Mouse (Mus musculus): ENCODE data around the gene Bcl10.

The Bcl10 gene

GRCm38 (mm10) chr3:145950034-145950814 is 27.6 kb downstream of the Bcl10 start:
- Histone ChIP-seq H3K4me1 (replicated peaks; ENCODE audit: low read depth, low read length) (peaks cover 14% of the 10 kb centered on the region), H3K27me3 (ENCODE audit: insufficient read depth, low read length) (peaks cover 18% of the 10 kb centered on the region), H3K36me3 (ENCODE audit: insufficient read depth, low read length) (peaks cover 2% of the 10 kb centered on the region; the same call in 1 of the 2 replicates), H3K9me3 (ENCODE audit: low read length) (no peaks in the 10 kb centered on the region), H3K4me3 (replicated peaks; ENCODE audit: low read length) (0 out of 2 replicates have a peak overlapping the region, but pooled peaks have one; percentile 2)
- TF ChIP-seq POU5F1 (IDR thresholded peaks at IDR 0.05; ENCODE audit: borderline replicate concordance, low read length) = no peak
- peak; percentile 23 for TF ChIP-seq CTCF (conservative IDR thresholded peaks at IDR 0.05; ENCODE audit: low read length)
- no peak for TF ChIP-seq NANOG (IDR thresholded peaks at IDR 0.05; ENCODE audit: borderline replicate concordance, low read length)

DNA sequence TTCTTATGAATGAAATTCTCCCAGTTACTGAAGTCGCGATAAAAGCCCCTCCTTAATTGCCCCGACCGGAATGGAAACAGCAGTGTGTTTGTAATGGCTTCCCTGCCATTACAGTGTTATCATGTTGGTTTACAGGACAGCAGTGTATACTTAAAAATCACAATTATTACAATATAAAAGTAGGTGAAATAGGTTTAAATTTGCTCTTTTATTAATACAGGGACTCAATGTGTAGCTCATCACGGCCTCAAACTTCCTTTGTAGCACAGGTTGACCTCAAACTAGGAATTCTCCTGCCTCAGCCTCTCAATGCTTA is 28.2 kb downstream of the Bcl10 start:
- Histone ChIP-seq H3K4me3 (replicated peaks; ENCODE audit: low read length) (no peak overlapping the region), H3K9me3 (ENCODE audit: low read length) (no peaks in the 10 kb centered on the region), H3K27me3 (ENCODE audit: insufficient read depth, low read length) (peaks cover 18% of the 10 kb centered on the region), H3K4me1 (replicated peaks; ENCODE audit: low read depth, low read length) (peaks cover 12% of the 10 kb centered on the region), H3K36me3 (ENCODE audit: insufficient read depth, low read length) (no peaks in the 10 kb centered on the region)
- no peak for TF ChIP-seq CTCF (conservative IDR thresholded peaks at IDR 0.05; ENCODE audit: low read length)
- no peak for TF ChIP-seq POU5F1 (IDR thresholded peaks at IDR 0.05; ENCODE audit: borderline replicate concordance, low read length)
- no peak for TF ChIP-seq NANOG (IDR thresholded peaks at IDR 0.05; ENCODE audit: borderline replicate concordance, low read length)

- Histone ChIP-seq H3K4me1 (replicated peaks; ENCODE audit: low read depth, low read length) (peaks cover 10% of the 10 kb centered on the region), H3K27me3 (ENCODE audit: insufficient read depth, low read length) (peaks cover 18% of the 10 kb centered on the region), H3K9me3 (ENCODE audit: low read length) (no peaks in the 10 kb centered on the region), H3K36me3 (ENCODE audit: insufficient read depth, low read length) (no peaks in the 10 kb centered on the region), H3K4me3 (replicated peaks; ENCODE audit: low read length) (no peak overlapping the region)
- TF ChIP-seq NANOG (IDR thresholded peaks at IDR 0.05; ENCODE audit: borderline replicate concordance, low read length) = no peak
- TF ChIP-seq CTCF (conservative IDR thresholded peaks at IDR 0.05; ENCODE audit: low read length) = no peak
- TF ChIP-seq POU5F1 (IDR thresholded peaks at IDR 0.05; ENCODE audit: borderline replicate concordance, low read length) = no peak
These were observed 28.9 kb downstream of the Bcl10 start for GRCm38 (mm10) chr3:145951287-145952165.

GRCm38 (mm10) chr3:145952945-145953344 is 30.3 kb downstream of the Bcl10 start:
- Histone ChIP-seq H3K4me1 (replicated peaks; ENCODE audit: low read depth, low read length) (peaks cover 10% of the 10 kb centered on the region), H3K27me3 (ENCODE audit: insufficient read depth, low read length) (peaks cover 18% of the 10 kb centered on the region), H3K36me3 (ENCODE audit: insufficient read depth, low read length) (no peaks in the 10 kb centered on the region), H3K4me3 (replicated peaks; ENCODE audit: low read length) (no peak overlapping the region), H3K9me3 (ENCODE audit: low read length) (peaks cover under 1% of the 10 kb centered on the region; the same call in 1 of the 2 replicates)
- no peak for TF ChIP-seq NANOG (IDR thresholded peaks at IDR 0.05; ENCODE audit: borderline replicate concordance, low read length)
- TF ChIP-seq POU5F1 (IDR thresholded peaks at IDR 0.05; ENCODE audit: borderline replicate concordance, low read length) = no peak
- no peak for TF ChIP-seq CTCF (conservative IDR thresholded peaks at IDR 0.05; ENCODE audit: low read length)

DNA sequence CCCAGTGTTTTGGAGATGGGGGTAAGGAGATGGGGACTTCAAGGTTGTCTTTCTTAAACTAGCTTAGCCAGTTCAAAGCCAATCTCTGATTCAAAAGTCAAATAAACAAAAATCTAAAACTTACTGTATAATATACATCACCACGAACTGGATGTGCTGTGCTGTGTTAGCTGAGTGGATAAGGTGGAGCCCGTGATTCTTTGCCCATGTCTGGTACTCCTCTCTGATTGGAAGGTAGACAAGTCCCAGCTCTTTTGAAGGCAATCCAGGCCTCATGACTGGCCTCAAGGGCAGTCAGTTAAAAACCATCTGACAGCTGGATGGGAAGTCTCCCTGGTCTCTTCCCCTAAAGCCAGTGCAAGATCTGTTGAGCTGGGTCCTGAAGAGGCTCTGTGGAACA is 30.8 kb downstream of the Bcl10 start:
- H3K9me3 ChIP-seq (ENCODE audit: low read length) = peaks cover 5% of the 10 kb centered on the region; the same call in 1 of the 2 replicates
- H3K4me1 ChIP-seq (replicated peaks; ENCODE audit: low read depth, low read length) = peaks cover 10% of the 10 kb centered on the region
- H3K4me3 ChIP-seq (replicated peaks; ENCODE audit: low read length) = no peak overlapping the region
- peaks cover 18% of the 10 kb centered on the region for H3K27me3 ChIP-seq (ENCODE audit: insufficient read depth, low read length)
- no peak for TF ChIP-seq CTCF (conservative IDR thresholded peaks at IDR 0.05; ENCODE audit: low read length)
- no peak for TF ChIP-seq NANOG (IDR thresholded peaks at IDR 0.05; ENCODE audit: borderline replicate concordance, low read length)
- no peak for TF ChIP-seq POU5F1 (IDR thresholded peaks at IDR 0.05; ENCODE audit: borderline replicate concordance, low read length)
- no peaks in the 10 kb centered on the region for H3K36me3 ChIP-seq (ENCODE audit: insufficient read depth, low read length)

GRCm38 (mm10) chr3:145959824-145960223 is 37.2 kb downstream of the Bcl10 start:
- Histone ChIP-seq H3K36me3 (ENCODE audit: insufficient read depth, low read length) (no peaks in the 10 kb centered on the region), H3K4me3 (replicated peaks; ENCODE audit: low read length) (no peak overlapping the region), H3K4me1 (replicated peaks; ENCODE audit: low read depth, low read length) (peaks cover 35% of the 10 kb centered on the region), H3K9me3 (ENCODE audit: low read length) (peaks cover 8% of the 10 kb centered on the region; the same call in 1 of the 2 replicates), H3K27me3 (ENCODE audit: insufficient read depth, low read length) (peaks cover 18% of the 10 kb centered on the region)
- TF ChIP-seq NANOG (IDR thresholded peaks at IDR 0.05; ENCODE audit: borderline replicate concordance, low read length) = no peak
- TF ChIP-seq POU5F1 (IDR thresholded peaks at IDR 0.05; ENCODE audit: borderline replicate concordance, low read length) = no peak
- TF ChIP-seq CTCF (conservative IDR thresholded peaks at IDR 0.05; ENCODE audit: low read length) = no peak

- TF ChIP-seq CTCF (conservative IDR thresholded peaks at IDR 0.05; ENCODE audit: low read length) (no peak), NANOG (IDR thresholded peaks at IDR 0.05; ENCODE audit: borderline replicate concordance, low read length) (no peak), POU5F1 (IDR thresholded peaks at IDR 0.05; ENCODE audit: borderline replicate concordance, low read length) (no peak)
- H3K4me1 ChIP-seq (replicated peaks; ENCODE audit: low read depth, low read length) = peaks cover 41% of the 10 kb centered on the region
- H3K4me3 ChIP-seq (replicated peaks; ENCODE audit: low read length) = no peak overlapping the region
- H3K36me3 ChIP-seq (ENCODE audit: insufficient read depth, low read length) = no peaks in the 10 kb centered on the region
- H3K9me3 ChIP-seq (ENCODE audit: low read length) = peaks cover 8% of the 10 kb centered on the region; the same call in 1 of the 2 replicates
- H3K27me3 ChIP-seq (ENCODE audit: insufficient read depth, low read length) = peaks cover 22% of the 10 kb centered on the region
These were observed 39.8 kb downstream of the Bcl10 start for GRCm38 (mm10) chr3:145962411-145962810.
